Mouse (Mus musculus) cerebellum, adult 18-20 months (tissue): ENCODE results near the gene Gga1.

Experiments used
- DNase-seq, 2 experiments: peaks; one replicate each; pipeline ENCODE4 v3.0.0; 2021

The Gga1 gene

GRCm38 (mm10) chr15:78876991-78877809 lies at the start of gene Gga1:
Gene Gga1 (plus strand): TSS chr15:78877190.
- DNase-seq = peak; percentile 93 to 95

- no peak for DNase-seq
Observed at GRCm38 (mm10) chr15:78828315-78828714, 48.7 kb upstream of the Gga1 start.

- DNase-seq = no peak
Observed at GRCm38 (mm10) chr15:78829636-78830035, 47.4 kb upstream of the Gga1 start.

- DNase-seq = no peak
Observed at GRCm38 (mm10) chr15:78830742-78831719, 46.0 kb upstream of the Gga1 start.

- no peak for DNase-seq
Observed at GRCm38 (mm10) chr15:78831720-78832657, 45.0 kb upstream of the Gga1 start.

GRCm38 (mm10) chr15:78832701-78833123 lies 44.3 kb upstream of the Gga1 start:
- peak; percentile 55 to 61 for DNase-seq

- no peak for DNase-seq
Observed at GRCm38 (mm10) chr15:78833582-78833981, 43.4 kb upstream of the Gga1 start.

- no peak for DNase-seq
Observed at GRCm38 (mm10) chr15:78834233-78835005, 42.6 kb upstream of the Gga1 start.

GRCm38 (mm10) chr15:78835200-78836085 lies 41.5 kb upstream of the Gga1 start:
- DNase-seq = peak; percentile 48 to 50

- DNase-seq = no peak
Observed at GRCm38 (mm10) chr15:78836086-78836621, 40.8 kb upstream of the Gga1 start.

- no peak for DNase-seq
Observed at GRCm38 (mm10) chr15:78839744-78840143, 37.2 kb upstream of the Gga1 start.

- no peak for DNase-seq
Observed at GRCm38 (mm10) chr15:78840241-78840640, 36.7 kb upstream of the Gga1 start.

GRCm38 (mm10) chr15:78840751-78841150 lies 36.2 kb upstream of the Gga1 start:
- no peak for DNase-seq

- no peak for DNase-seq
Observed at GRCm38 (mm10) chr15:78841161-78841790, 35.7 kb upstream of the Gga1 start.

GRCm38 (mm10) chr15:78842371-78843163 lies 34.4 kb upstream of the Gga1 start, which contains the start of gene Cdc42ep1:
Gene Cdc42ep1 (plus strand): TSS chr15:78842624.
- DNase-seq = peak; percentile 33 to 44

GRCm38 (mm10) chr15:78843581-78844469 lies 33.2 kb upstream of the Gga1 start:
- DNase-seq = no peak

GRCm38 (mm10) chr15:78844791-78845190 lies 32.2 kb upstream of the Gga1 start:
- DNase-seq = peak in 1 of 2 experiments; percentile 32

GRCm38 (mm10) chr15:78845321-78845720 lies 31.7 kb upstream of the Gga1 start:
- no peak for DNase-seq
